Mouse (Mus musculus) C2C12 (cell line): ENCODE results near the gene Gm10188. TPM values are rescaled to one million over a fixed set of nuclear protein-coding genes. Genes with fewer than 3 reads are reported as not detected.

ENCODE experiments used
- H3K27me3 ChIP-seq: one replicate; pipeline ENCODE4 v1.6.1; 2011; ENCODE audit not compliant: control insufficient read depth, insufficient read depth, insufficient read length
- H3K36me3 ChIP-seq: one replicate; pipeline ENCODE4 v1.6.1; 2011; ENCODE audit not compliant: control insufficient read depth, insufficient read depth
- H3K4me3 ChIP-seq: one replicate; pipeline ENCODE4 v1.5.1; 2011; ENCODE audit warnings: mild to moderate bottlenecking, control low read depth; ENCODE audit not compliant: poor library complexity, insufficient read depth, severe bottlenecking
- H3K79me2 ChIP-seq: one replicate; pipeline ENCODE4 v1.6.1; 2011; ENCODE audit not compliant: control insufficient read depth, insufficient read depth
- H3K79me3 ChIP-seq: one replicate; pipeline ENCODE4 v1.6.1; 2011; ENCODE audit warnings: low read depth, control low read depth
- H3ac ChIP-seq: one replicate; pipeline ENCODE3; 2011; ENCODE audit warnings: low read depth; ENCODE audit not compliant: control insufficient read depth, insufficient read length
- CEBPB ChIP-seq: IDR thresholded peaks from one replicate; pipeline ENCODE4 v1.6.1; 2011; ENCODE audit warnings: low read depth, mild to moderate bottlenecking, control low read depth, moderate library complexity
- CTCF ChIP-seq: IDR thresholded peaks from one replicate; pipeline ENCODE4 v1.5.1; 2011; ENCODE audit not compliant: control insufficient read depth, insufficient read depth, insufficient read length
- FOSL1 ChIP-seq: IDR thresholded peaks from one replicate; pipeline ENCODE4 v1.8.0; 2011; ENCODE audit warnings: mild to moderate bottlenecking, low read length; ENCODE audit not compliant: poor library complexity, insufficient read depth, severe bottlenecking
- MAX ChIP-seq: IDR thresholded peaks from one replicate; pipeline ENCODE4 v1.6.1; 2011; ENCODE audit warnings: mild to moderate bottlenecking, control low read depth
- MYOD1 ChIP-seq: IDR thresholded peaks from one replicate; pipeline ENCODE4 v1.6.1; 2011; ENCODE audit warnings: low read depth; ENCODE audit not compliant: control insufficient read depth, insufficient read length
- MYOG ChIP-seq: IDR thresholded peaks from one replicate; pipeline ENCODE4 v1.6.1; 2011; ENCODE audit not compliant: control insufficient read depth, insufficient read length; ENCODE audit errors: extremely low read depth
- USF1 ChIP-seq: IDR thresholded peaks from one replicate; pipeline ENCODE4 v1.6.1; 2011; ENCODE audit warnings: low read depth, mild to moderate bottlenecking, control low read depth, moderate library complexity
- polyA plus RNA-seq: library from polyadenylated mRNA; unstranded; fragments of >200 nt; fragmentation: generic; extraction: Trizol; gene quantifications from one replicate; pipeline ENCODE4 v1.2.1, GENCODE M21; 2012; ENCODE audit warnings: missing spikeins

Gm10188 gene
- polyA plus RNA-seq, 1 experiment = not detected

- TF ChIP-seq CEBPB (no peak), CTCF (no peak), USF1 (no peak), MYOG (no peak), MYOD1 (no peak), MAX (no peak), FOSL1 (no peak)
- no peak overlapping the region for H3ac ChIP-seq
- no peaks in the 10 kb centered on the region for H3K79me2 ChIP-seq
- no peak overlapping the region for H3K4me3 ChIP-seq
- no peaks in the 10 kb centered on the region for H3K36me3 ChIP-seq
- H3K27me3 ChIP-seq = peaks cover 1% of the 10 kb centered on the region
- no peaks in the 10 kb centered on the region for H3K79me3 ChIP-seq
These were observed 7.9 kb downstream of the Gm10188 start for GRCm38 (mm10) chr1:132221627-132222026.

DNA sequence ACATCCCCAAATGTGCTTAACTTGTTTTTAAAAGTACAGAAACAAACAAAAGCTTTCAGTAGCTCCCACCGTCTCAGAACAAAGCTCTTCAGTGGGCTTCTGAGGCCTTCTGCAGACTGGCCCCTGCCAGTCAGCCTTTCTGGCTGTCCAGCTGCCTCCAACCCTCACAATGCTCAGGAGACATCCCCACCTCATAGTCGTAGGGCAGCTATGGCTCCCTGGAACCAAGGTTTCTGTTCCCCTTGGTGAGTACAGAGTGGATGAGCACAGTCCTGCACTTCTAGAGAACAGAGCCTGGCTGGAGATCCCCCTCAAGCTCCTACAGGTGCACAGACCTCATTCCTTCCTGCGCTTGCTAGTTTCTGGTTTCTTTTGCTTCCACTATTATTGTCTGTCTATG, 13.3 kb downstream of the Gm10188 start:
- Histone ChIP-seq H3K27me3 (peaks cover 9% of the 10 kb centered on the region), H3K4me3 (no peak overlapping the region), H3K79me3 (no peaks in the 10 kb centered on the region), H3ac (no peak overlapping the region), H3K36me3 (no peaks in the 10 kb centered on the region), H3K79me2 (no peaks in the 10 kb centered on the region)
- TF ChIP-seq CEBPB (no peak), CTCF (no peak), USF1 (no peak), MYOD1 (no peak), MYOG (no peak), FOSL1 (no peak), MAX (no peak)

DNA sequence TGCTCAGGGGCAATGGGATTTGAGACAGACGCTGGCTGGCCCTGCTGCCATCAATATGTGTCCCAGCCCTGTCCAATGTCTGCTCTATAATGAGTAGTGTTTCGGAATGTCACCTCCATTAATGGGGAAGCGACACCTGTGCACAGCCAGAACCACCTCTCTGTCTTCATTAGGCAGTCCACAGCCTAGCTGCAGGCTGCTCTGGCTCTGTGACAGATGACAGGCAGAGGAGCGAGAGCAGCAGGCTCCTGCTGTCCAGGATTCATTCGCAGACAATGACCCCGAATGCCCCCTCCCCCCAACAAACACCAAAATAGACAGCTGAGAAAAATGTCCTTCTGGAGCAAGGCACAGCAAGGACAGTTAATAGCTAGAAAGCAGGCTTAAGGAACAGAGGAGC, 16.5 kb downstream of the Gm10188 start:
- TF ChIP-seq MYOG = no peak
- TF ChIP-seq CTCF = no peak
- TF ChIP-seq CEBPB = no peak
- no peak for TF ChIP-seq MAX
- TF ChIP-seq USF1 = no peak
- no peak for TF ChIP-seq MYOD1
- TF ChIP-seq FOSL1 = no peak
- Histone ChIP-seq H3K79me2 (no peaks in the 10 kb centered on the region), H3K36me3 (no peaks in the 10 kb centered on the region), H3ac (no peak overlapping the region), H3K4me3 (no peak overlapping the region), H3K79me3 (no peaks in the 10 kb centered on the region), H3K27me3 (peaks cover 9% of the 10 kb centered on the region)

GRCm38 (mm10) chr1:132212218-132212617, 17.3 kb downstream of the Gm10188 start:
- Histone ChIP-seq H3K4me3 (no peak overlapping the region), H3ac (no peak overlapping the region), H3K79me2 (no peaks in the 10 kb centered on the region), H3K79me3 (no peaks in the 10 kb centered on the region), H3K27me3 (peaks cover 9% of the 10 kb centered on the region), H3K36me3 (no peaks in the 10 kb centered on the region)
- TF ChIP-seq FOSL1 (no peak), CTCF (peak; percentile 62)

GRCm38 (mm10) chr1:132211672-132212071, 17.9 kb downstream of the Gm10188 start:
- Histone ChIP-seq H3ac (no peak overlapping the region), H3K36me3 (no peaks in the 10 kb centered on the region), H3K27me3 (peaks cover 8% of the 10 kb centered on the region), H3K79me3 (no peaks in the 10 kb centered on the region), H3K79me2 (no peaks in the 10 kb centered on the region), H3K4me3 (no peak overlapping the region)
- TF ChIP-seq MYOD1 (no peak), MYOG (no peak), USF1 (no peak), CEBPB (no peak), MAX (no peak), CTCF (no peak), FOSL1 (no peak)

GRCm38 (mm10) chr1:132210922-132211321, 18.6 kb downstream of the Gm10188 start:
- no peak overlapping the region for H3ac ChIP-seq
- no peaks in the 10 kb centered on the region for H3K79me3 ChIP-seq
- H3K36me3 ChIP-seq = no peaks in the 10 kb centered on the region
- H3K79me2 ChIP-seq = no peaks in the 10 kb centered on the region
- no peak for TF ChIP-seq MYOD1
- TF ChIP-seq USF1 = no peak
- TF ChIP-seq FOSL1 = no peak
- no peak for TF ChIP-seq CEBPB
- peak; percentile 38 for TF ChIP-seq CTCF
- no peak for TF ChIP-seq MYOG
- H3K27me3 ChIP-seq = peaks cover under 1% of the 10 kb centered on the region
- H3K4me3 ChIP-seq = no peak overlapping the region
